Mouse (Mus musculus) c-Kit-positive CD71-positive TER-119-negative erythroid progenitor cells, embryonic 14.5 days (primary cell): ENCODE results near the gene Mid1ip1.

Source experiments
- DNase-seq: peaks from one replicate; pipeline ENCODE4 v3.0.0-alpha.2; 2013; ENCODE audit warnings: low read depth

Mid1ip1 gene

DNA sequence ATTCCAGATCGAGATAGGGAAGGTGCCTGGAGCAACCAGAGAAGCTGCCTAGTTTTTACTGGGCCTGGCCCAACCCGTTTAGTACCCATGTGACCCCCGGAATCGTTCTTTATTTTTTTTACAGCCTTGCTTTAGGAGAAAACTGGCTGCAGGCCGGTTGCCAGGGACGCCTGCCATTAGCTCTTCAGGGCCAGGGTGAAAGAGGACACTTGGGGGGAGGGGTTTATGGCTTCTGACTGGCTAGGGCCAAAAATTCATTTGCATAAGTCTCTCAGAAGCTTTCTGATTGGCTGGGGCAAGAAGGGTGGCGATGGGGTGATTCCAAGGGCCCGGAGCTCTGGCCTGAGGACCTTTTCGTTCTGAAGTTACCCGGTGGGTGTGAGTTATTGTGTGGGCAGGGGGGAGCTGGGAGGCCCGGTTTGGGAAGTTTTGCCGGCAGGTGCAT is at the start of gene Mid1ip1:
TSS of gene Mid1ip1 (plus strand) at position 318 of the 445 bp plus-strand sequence.
- peak; percentile 76 for DNase-seq

GRCm38 (mm10) chrX:10694455-10695180 is 20.2 kb upstream of the Mid1ip1 start:
- no peak for DNase-seq

- DNase-seq, result no peak
Observed at GRCm38 (mm10) chrX:10706728-10707127, 8.1 kb upstream of the Mid1ip1 start.

DNA sequence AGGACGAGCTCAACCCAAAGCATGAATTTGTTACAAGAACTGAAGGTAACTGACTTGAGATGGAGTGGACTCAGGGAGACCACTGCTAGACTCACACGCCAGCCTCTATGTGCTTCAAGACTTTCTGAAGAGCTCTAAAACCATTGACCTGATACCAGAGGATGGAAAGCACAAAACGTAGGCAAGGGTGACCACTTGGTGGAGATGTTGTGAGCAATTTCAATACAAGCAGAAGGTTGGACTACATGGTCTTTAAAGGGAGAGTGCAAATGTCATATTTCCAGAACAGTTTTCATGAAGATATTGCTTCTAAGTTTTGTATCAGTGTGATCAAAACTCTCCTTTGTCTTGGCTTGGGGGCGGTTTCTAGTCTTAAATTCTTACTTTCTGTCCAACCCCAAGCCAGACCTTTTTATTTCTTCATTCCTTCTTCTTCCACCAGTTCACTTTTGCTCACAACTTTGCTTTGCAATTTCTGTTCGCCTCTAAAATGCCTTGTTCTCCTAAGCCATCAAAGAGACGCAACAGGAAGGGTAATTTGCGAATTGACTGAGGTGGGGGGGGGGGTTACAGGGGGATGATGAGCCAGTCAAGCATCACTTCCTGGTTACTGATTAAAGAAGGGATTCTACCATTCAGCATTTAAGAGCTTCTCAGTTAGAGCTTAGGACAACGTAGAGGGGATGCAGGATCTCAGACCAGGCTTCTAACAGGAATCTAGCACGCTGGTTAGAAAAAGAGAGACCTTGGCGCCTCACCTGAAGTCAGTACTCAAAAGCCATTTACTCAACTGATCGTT is 775 bp upstream of the Mid1ip1 start:
- DNase-seq, result no peak

DNA sequence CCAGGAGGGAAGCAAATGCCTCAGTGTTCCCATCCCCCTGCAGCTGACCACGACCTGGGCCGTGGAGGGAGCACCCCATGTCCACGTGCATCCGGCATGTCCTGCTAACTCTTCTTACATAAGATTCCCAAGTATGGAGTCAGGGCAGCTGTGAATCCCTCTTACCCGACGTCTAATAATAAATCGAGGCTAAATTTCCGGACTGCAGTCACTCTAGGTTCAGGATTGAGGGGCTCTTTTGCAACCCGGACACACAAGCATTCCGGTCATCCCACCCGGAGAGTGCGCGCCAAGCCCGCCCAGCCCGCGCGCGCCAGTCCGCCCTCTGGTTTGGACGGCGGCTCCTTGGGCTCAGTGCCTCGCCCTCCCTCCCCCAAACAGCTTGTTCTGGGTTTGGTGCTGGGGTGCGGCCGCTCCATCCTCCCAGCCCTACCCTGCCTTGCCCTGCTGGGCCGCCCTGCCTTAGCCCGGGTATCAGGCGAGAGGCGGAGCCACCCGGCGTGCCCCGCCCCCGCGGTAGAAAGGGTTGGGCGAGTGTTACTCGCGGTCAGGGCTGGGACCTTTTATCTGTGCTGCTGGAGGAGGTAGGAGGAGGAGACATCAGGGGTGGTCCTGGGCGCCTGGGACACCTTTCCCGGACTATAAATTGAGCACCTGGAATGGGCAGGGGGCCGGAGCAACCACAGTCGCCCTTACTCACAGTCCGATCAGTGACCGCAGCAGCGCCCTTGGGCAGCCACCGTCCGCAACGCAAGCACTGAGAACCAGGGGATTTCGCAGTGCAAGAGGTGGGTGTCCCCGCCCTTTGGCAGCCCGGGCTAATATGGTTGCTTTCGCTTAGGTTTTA is 2.3 kb downstream of the Mid1ip1 start:
- peak; percentile 74 for DNase-seq

DNA sequence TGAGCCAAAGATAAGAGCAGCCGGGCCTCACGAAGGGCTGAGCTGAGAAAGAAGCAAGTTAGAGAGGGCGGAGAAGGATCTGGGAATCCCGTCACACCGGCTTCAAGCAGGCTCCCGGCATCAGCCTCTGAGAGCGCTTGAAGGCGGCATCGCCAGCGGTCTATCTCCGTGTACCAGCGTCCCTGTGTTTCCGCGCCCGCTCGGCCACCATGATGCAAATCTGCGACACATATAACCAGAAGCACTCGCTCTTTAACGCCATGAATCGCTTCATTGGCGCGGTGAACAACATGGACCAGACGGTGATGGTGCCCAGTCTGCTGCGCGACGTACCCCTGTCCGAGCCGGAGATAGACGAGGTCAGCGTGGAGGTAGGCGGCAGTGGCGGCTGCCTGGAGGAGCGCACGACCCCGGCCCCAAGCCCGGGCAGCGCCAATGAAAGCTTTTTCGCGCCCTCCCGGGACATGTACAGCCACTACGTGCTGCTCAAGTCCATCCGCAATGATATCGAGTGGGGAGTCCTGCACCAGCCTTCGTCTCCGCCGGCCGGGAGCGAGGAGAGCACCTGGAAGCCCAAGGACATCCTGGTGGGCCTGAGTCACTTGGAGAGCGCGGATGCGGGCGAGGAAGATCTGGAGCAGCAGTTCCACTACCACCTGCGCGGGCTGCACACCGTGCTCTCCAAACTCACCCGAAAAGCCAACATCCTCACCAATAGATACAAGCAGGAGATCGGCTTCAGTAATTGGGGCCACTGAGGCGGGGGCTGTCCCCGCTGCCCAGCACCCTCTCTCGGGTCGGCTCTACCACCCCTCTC is 3.4 kb downstream of the Mid1ip1 start:
- DNase-seq, result no peak

- no peak for DNase-seq
Observed at GRCm38 (mm10) chrX:10718838-10719539, 4.2 kb downstream of the Mid1ip1 start.

DNA sequence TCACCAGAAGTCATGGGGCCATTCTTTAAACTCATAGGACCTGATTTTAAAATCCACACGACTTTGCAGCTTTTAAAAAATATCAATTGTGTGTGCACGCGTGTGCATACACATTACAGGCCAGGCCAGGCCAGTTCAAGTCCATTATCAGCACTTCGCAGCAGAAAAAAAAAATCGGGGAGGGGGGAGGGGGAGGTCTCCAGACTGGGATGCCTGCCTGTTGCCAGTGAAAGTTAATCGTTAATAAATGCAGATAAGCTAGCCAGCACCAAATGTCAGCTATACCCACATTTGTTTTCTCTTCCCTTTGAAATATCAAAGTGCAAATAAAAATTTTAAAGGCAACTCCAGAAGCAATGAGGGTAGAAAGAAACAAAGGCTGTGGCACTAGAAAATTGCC is 5.6 kb downstream of the Mid1ip1 start:
- no peak for DNase-seq

GRCm38 (mm10) chrX:10724571-10724970 is 9.8 kb downstream of the Mid1ip1 start:
- no peak for DNase-seq

DNA sequence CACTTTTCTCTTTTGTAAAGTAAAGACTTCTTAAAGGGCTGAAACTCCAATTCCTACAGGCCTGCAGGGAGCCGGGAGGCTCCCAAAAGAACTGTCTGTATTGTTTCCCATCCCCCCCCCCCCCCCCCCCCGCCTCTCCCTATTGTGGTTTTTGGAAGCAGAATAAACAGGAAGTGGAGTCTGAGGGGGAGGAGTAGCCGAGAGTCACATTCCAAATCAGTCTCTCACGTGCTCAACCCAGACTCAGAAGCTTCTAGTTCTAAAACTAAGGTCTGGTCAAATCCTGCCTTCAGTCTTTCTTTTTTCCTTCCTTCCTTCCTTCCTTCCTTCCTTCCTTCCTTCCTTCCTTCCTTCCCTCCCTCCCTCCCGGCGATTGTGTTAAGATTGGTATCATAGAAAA is 14.7 kb downstream of the Mid1ip1 start:
- DNase-seq, result no peak

DNA sequence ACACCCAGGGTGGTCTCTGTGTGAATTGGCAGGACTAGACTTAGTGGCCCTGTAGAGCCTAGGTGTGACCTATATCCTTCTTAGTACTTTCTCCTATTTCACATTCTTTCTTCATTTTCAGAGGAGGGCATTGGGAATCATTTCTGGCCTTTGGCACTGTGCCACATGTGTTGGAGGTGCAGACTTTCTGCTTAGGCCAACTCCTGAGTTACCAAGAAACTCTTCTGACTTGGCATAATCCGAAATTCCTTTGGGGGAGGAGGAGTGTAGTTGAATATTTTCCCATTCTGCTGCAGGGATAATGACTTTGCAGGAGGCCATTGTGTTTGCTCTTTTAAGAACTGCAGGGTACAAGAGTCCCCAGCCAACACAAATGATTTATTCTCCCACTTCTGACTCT is 19.6 kb downstream of the Mid1ip1 start:
- DNase-seq, result no peak

GRCm38 (mm10) chrX:10734874-10735273 is 20.1 kb downstream of the Mid1ip1 start:
- DNase-seq, result no peak

GRCm38 (mm10) chrX:10758866-10759265 is 44.1 kb downstream of the Mid1ip1 start:
- DNase-seq, result no peak

DNA sequence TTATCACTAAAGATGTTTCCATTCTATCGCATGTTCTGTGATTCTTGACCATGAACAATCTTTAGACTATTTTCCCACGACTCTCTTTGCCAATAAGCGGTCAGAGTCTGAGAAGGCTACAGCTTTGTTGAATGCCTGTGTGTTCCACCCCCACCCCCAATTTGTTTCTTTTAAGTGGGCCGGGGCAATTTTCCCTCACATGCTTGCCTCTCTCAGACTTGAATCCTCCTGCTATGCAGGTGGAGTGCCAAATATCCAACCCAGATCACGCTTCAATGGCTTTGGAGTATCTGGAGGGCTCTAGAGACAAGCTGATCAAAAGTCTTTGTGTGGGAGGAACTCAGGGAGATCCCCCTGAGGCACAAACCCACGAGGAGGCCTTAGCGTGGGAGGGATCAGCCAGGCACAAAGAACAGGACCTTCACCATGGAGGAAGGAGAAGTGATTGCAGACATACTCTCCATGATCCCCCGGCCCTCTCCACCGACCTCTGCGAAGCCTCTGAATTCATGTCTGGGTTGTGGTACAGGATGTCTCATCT is 48.7 kb downstream of the Mid1ip1 start:
- DNase-seq, result no peak
